Mouse (Mus musculus) CD8-positive naive resting alpha-beta T cell, adult 57 days (primary cell): ENCODE results near the gene Med22. TPM values are rescaled to one million over a fixed set of nuclear protein-coding genes. Genes with fewer than 3 reads are reported as not detected.

Experiments used
- total RNA-seq: library from RNA; stranded (reverse); gene quantifications from one replicate; pipeline ENCODE4 v1.2.4, GENCODE M21; 2023

Med22 gene
- 16.5 TPM for total RNA-seq

GRCm38 (mm10) chr2:26910124-26910993 is at the start of gene Med22, which contains the start of gene Rpl7a:
Gene Med22, minus strand, starts transcription at chr2:26910677.
Gene Rpl7a, plus strand, starts transcription at chr2:26910764.

GRCm38 (mm10) chr2:26933304-26934055 is 23.0 kb upstream of the Med22 start, which contains the start of the genes Surf4 and Stkld1:
Gene Surf4, minus strand, starts transcription at chr2:26933928.
Gene Stkld1, plus strand, starts transcription at chr2:26934047.

GRCm38 (mm10) chr2:26915927-26916728 is 5.7 kb upstream of the Med22 start, which contains the start of the genes Surf2 and Surf1:
Gene Surf2, plus strand, starts transcription at chr2:26916367.
Gene Surf1, minus strand, starts transcription at chr2:26916530.

GRCm38 (mm10) chr2:26902467-26903220 is 7.8 kb downstream of the Med22 start, which contains the start of gene Surf6:
Gene Surf6, minus strand, starts transcription at chr2:26902879.

GRCm38 (mm10) chr2:26864879-26865278 is 45.6 kb downstream of the Med22 start, which contains the start of gene Abo:
Gene Abo, minus strand, starts transcription at chr2:26864979.

Other genes with a start within 250 kb of the Med22 start
- 38.4 TPM for gene Lcn4, start 239.4 kb downstream of the Med22 start, total RNA-seq
- not detected for gene Abo, start 45.7 kb downstream of the Med22 start, total RNA-seq
- gene Surf6, start 7.8 kb downstream of the Med22 start, total RNA-seq = 56.4 TPM
- gene Rpl7a, start 87 bp upstream of the Med22 start, total RNA-seq = 977 TPM
- 55.3 TPM for gene Surf2, start 5.7 kb upstream of the Med22 start, total RNA-seq
- 52.4 TPM for gene Surf1, start 5.9 kb upstream of the Med22 start, total RNA-seq
- 67.4 TPM for gene Surf4, start 23.3 kb upstream of the Med22 start, total RNA-seq
- not detected for gene Stkld1, start 23.4 kb upstream of the Med22 start, total RNA-seq
- 57.3 TPM for gene Rexo4, start 53.7 kb upstream of the Med22 start, total RNA-seq
- not detected for gene Adamts13, start 62.7 kb upstream of the Med22 start, total RNA-seq
- gene Cacfd1, start 99.2 kb upstream of the Med22 start, total RNA-seq = 27.3 TPM
- 2.4 TPM for gene Slc2a6, start 117.3 kb upstream of the Med22 start, total RNA-seq
- gene Mymk, start 161.5 kb upstream of the Med22 start, total RNA-seq = not detected
- 0.58 TPM for gene Adamtsl2, start 168.7 kb upstream of the Med22 start, total RNA-seq
- gene Fam163b, start 231.8 kb upstream of the Med22 start, total RNA-seq = not detected